Mouse (Mus musculus): ENCODE results near the gene Azin2.

Gene Azin2

GRCm38 (mm10) chr4:128962029-128962925 is at the start of gene Azin2:
Gene Azin2 (minus strand): TSS chr4:128962442.
- DNase-seq: peak; percentile 93 to 95

- peak; percentile 44 to 64 for DNase-seq
These were observed 49.4 kb upstream of the Azin2 start for GRCm38 (mm10) chr4:129011604-129012121.

GRCm38 (mm10) chr4:129009521-129009920 is 47.3 kb upstream of the Azin2 start:
- DNase-seq: no peak

- no peak for DNase-seq
These were observed 46.4 kb upstream of the Azin2 start for GRCm38 (mm10) chr4:129008672-129009071.

GRCm38 (mm10) chr4:129008006-129008519 is 45.8 kb upstream of the Azin2 start:
- DNase-seq: no peak

- no peak for DNase-seq
These were observed 41.5 kb upstream of the Azin2 start for GRCm38 (mm10) chr4:129003720-129004119.

GRCm38 (mm10) chr4:129000786-129001185 is 38.5 kb upstream of the Azin2 start:
- peak; percentile 76 to 84 for DNase-seq

GRCm38 (mm10) chr4:128998401-128998800 is 36.2 kb upstream of the Azin2 start:
- no peak for DNase-seq

- DNase-seq: no peak
These were observed 35.0 kb upstream of the Azin2 start for GRCm38 (mm10) chr4:128997258-128997657.

- DNase-seq: no peak
These were observed 33.0 kb upstream of the Azin2 start for GRCm38 (mm10) chr4:128995238-128995637.

- DNase-seq: peak; percentile 50 to 69
These were observed 31.4 kb upstream of the Azin2 start for GRCm38 (mm10) chr4:128993675-128994074.

- DNase-seq: peak; percentile 95 to 97
These were observed 30.9 kb upstream of the Azin2 start for GRCm38 (mm10) chr4:128993025-128993662.

GRCm38 (mm10) chr4:128992176-128992575 is 29.9 kb upstream of the Azin2 start:
- no peak for DNase-seq

- DNase-seq: no peak
These were observed 29.3 kb upstream of the Azin2 start, which contains the start of gene Ak2 for GRCm38 (mm10) chr4:128991500-128992008. Gene Ak2 (plus strand): TSS chr4:128991958.

- DNase-seq: peak; percentile 84 to 92
These were observed 27.4 kb upstream of the Azin2 start for GRCm38 (mm10) chr4:128989678-128990077.

- peak; percentile 45 to 79 for DNase-seq
These were observed 26.7 kb upstream of the Azin2 start for GRCm38 (mm10) chr4:128988911-128989310.

- DNase-seq: peak; percentile 25 to 68
These were observed 22.4 kb upstream of the Azin2 start for GRCm38 (mm10) chr4:128984600-128984999.

GRCm38 (mm10) chr4:128983656-128984055 is 21.4 kb upstream of the Azin2 start:
- DNase-seq: peak; percentile 73 to 89

- peak; percentile 63 to 75 for DNase-seq
These were observed 20.9 kb upstream of the Azin2 start for GRCm38 (mm10) chr4:128983151-128983550.

GRCm38 (mm10) chr4:128981833-128982180 is 19.6 kb upstream of the Azin2 start:
- peak in 1 of 2 experiments; percentile 40 for DNase-seq

- DNase-seq: no peak
These were observed 18.9 kb upstream of the Azin2 start for GRCm38 (mm10) chr4:128980890-128981832.

GRCm38 (mm10) chr4:128978634-128979033 is 16.4 kb upstream of the Azin2 start:
- peak; percentile 57 to 77 for DNase-seq

Measured in kidney, postnatal 25 days (tissue).